Mouse (Mus musculus): Measurements from ENCODE around the gene Hist2h4. TPM values are rescaled to one million over a fixed set of nuclear protein-coding genes. Genes with fewer than 3 reads are reported as not detected.
"Not testable (repeated sequence)": the region's sequence is repeated elsewhere in the genome, so short reads cannot be mapped to it uniquely, and the experiment has no call there.

Gene Hist2h4
- polyA plus RNA-seq, 1 experiment from 2014 or later: 5.0 TPM

DNA sequence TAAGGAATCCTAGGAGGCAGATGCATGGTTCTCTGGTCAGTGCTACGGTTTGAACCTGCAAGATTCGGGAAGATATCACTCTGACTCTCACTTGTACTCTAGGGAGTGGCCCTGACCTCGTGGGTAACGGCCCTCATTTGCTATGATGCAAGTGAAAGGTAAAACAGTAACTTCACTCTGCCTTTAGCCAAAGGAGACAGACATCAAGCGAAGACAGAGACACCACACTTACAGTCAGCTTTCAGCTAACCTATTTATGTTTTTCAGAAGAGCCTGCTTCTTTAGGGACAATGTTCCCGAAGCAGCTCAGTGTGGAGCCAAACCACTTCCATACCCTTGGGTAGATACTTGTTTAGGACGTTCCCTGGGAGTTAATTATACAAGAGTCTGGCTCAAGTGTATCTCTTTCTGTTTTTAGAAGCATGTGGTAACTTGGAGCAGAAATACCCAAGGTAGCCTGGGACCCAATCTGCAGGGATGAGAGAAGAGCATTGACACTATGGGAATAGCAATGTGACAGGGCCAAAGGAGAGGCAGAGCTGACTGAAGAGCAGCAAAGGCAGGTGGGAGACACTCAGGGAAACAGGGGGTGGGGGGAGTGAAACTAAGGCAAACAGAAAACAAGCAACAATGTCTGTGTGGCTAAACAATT, 19.1 kb downstream of the Hist2h4 start:
- Histone ChIP-seq H3K4me3 (ENCODE audit: low read depth, low read length) (peak overlapping the region; percentile 58; the same call in 1 of the 2 replicates), H3K4me1 (replicated peaks; ENCODE audit: control insufficient read depth, insufficient read depth, low read length) (peaks cover 25% of the 10 kb centered on the region), H3K4me2 (peak overlapping the region; percentile 76), H3K36me3 (ENCODE audit: control insufficient read depth, insufficient read depth, low read length) (no peaks in the 10 kb centered on the region), H3K9me3 (ENCODE audit: control insufficient read depth, low read length) (no peaks in the 10 kb centered on the region), H3K9ac (ENCODE audit: low read depth, low read length) (peak overlapping the region; percentile 95), H3K27me3 (replicated peaks; ENCODE audit: control insufficient read depth, insufficient read depth, low read length) (no peaks in the 10 kb centered on the region), H3K27ac (ENCODE audit: low read depth, low read length) (peak overlapping the region; percentile 100)
- DNase-seq (ENCODE audit: low spot score) (no peak), ATAC-seq (replicated peaks; ENCODE audit: low FRiP score) (no peak)
- WGBS: 68% methylated on average over 7 of the region's 7 CpGs

DNA sequence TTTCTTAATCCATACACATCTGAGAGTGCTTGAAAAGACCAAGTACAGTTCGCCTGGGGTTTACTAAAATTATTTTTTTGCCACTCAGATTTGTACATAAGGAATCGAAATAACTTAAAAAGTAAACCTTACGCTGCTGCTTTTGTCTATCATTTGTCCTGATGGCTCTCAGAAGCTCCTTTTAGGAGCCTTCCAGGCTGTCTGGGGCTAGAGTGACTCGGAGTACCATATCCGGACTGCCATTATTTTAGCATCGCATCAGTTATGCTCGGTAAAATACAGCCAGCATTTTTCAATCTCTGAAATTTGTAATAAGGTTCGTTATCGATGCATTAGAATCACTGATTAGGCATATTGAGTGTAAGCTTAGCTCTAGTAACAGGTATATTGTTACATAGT, 22.3 kb downstream of the Hist2h4 start:
- Histone ChIP-seq H3K36me3 (ENCODE audit: control insufficient read depth, insufficient read depth, low read length) (no peaks in the 10 kb centered on the region), H3K4me3 (ENCODE audit: low read depth, low read length) (0 out of 2 replicates have a peak overlapping the region, but pooled peaks have one; percentile 12), H3K27me3 (replicated peaks; ENCODE audit: control insufficient read depth, insufficient read depth, low read length) (no peaks in the 10 kb centered on the region), H3K9me3 (ENCODE audit: control insufficient read depth, low read length) (no peaks in the 10 kb centered on the region), H3K27ac (ENCODE audit: low read depth, low read length) (peak overlapping the region; percentile 76), H3K4me1 (replicated peaks; ENCODE audit: control insufficient read depth, insufficient read depth, low read length) (peaks cover 20% of the 10 kb centered on the region), H3K4me2 (peak overlapping the region; percentile 48), H3K9ac (ENCODE audit: low read depth, low read length) (peak overlapping the region; percentile 17; the same call in 1 of the 2 replicates)
- 83% methylated on average over 9 of the region's 9 CpGs for WGBS
- ATAC-seq (replicated peaks; ENCODE audit: low FRiP score): no peak
- DNase-seq (ENCODE audit: low spot score): no peak

DNA sequence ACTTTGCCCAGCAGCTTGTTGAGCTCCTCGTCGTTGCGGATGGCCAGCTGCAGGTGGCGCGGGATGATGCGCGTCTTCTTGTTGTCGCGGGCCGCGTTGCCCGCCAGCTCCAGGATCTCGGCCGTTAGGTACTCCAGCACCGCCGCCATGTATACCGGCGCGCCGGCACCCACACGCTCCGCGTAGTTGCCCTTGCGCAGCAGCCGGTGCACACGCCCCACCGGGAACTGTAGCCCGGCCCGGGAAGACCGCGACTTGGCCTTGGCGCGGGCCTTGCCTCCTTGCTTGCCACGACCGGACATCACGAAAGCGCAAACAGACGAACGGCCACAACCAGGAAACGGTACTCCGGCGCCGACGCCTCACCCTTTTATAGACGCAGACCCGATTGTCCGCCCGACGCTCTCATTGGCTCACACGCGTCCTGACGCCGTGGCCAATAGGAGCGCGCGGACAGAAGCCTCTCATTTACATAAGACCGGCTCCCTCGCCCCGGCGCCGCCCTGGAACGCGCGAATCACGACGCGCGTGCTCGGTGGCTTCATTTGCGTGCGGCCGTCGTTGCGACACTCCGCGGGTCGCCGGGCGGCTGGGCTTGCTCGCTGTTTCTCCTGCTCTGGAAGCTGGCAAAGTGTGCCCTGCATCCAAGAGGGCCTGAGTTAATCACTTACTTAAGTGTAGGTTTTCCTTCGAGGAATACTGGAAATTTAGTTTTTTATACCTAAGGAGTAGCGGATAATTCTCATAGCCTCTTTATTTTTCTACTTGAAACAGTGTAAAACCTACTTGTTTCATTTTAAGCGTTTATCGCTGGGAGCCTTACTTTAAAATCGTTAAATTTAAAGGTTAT, 22.9 kb downstream of the Hist2h4 start, which contains the start of gene Hist2h2aa2:
Gene Hist2h2aa2 (minus strand): TSS at position 328 of the 850 bp plus-strand sequence.
- Histone ChIP-seq H3K9ac (ENCODE audit: low read depth, low read length) (peak within 1 kb of the TSS; percentile 17; the same call in 1 of the 2 replicates), H3K4me1 (replicated peaks; ENCODE audit: control insufficient read depth, insufficient read depth, low read length) (peaks cover 20% of the 10 kb centered on the region), H3K4me3 (ENCODE audit: low read depth, low read length) (0 out of 2 replicates have a peak within 1 kb of the TSS, but pooled peaks have one; percentile 12), H3K4me2 (peak within 1 kb of the TSS; percentile 48), H3K27ac (ENCODE audit: low read depth, low read length) (peak within 1 kb of the TSS; percentile 76)
- not testable (repeated sequence) for H3K27me3 ChIP-seq (replicated peaks; ENCODE audit: control insufficient read depth, insufficient read depth, low read length); H3K36me3 ChIP-seq (ENCODE audit: control insufficient read depth, insufficient read depth, low read length); DNase-seq (ENCODE audit: low spot score); H3K9me3 ChIP-seq (ENCODE audit: control insufficient read depth, low read length)
- 5% methylated on average over 24 of the region's 85 CpGs for WGBS
- peak; percentile 66 for ATAC-seq (replicated peaks; ENCODE audit: low FRiP score)

DNA sequence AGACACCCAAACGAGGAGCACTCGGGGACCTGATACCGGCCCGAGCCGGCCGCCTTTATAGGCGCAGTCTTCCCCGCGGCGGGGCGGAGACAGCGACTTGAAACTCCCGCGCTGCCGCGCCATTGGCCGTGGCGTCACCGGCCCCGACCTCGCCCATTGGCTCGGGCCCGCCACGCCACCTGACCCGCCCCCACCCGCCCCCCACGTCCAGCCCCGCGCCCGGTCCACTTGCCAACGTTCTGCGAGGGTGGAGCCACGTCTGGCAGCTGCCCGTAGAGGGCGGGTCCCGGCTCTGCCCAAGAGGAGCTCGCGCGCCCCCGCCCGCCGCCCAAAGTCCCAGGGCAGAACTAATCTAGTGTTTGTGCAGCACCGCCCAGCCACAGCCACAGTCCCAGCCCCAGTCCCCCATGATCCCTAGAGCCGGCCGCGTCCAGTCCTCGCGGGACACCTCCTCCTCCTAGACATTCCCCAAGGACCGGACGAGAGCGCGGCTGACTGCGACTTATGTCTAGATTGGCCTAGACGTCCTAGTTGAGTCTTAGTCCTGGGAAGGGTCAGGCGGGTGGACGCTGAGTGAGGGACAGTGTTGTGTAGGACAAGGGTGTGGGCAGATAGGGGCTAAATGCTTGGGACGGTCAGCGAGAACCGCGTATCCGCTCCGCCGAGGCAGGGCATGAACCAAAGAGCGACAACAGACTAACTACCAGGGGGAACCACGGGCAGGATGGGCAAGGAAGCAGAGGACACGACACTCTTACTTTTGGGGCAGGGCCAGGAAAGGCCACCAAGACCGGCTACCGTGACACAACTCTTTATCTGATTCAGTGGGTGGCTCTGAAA, 23.9 kb downstream of the Hist2h4 start, which contains the start of gene Hist2h3c2:
Gene Hist2h3c2 (minus strand): TSS at position 174 of the 840 bp plus-strand sequence.
- Histone ChIP-seq H3K4me2 (peak within 1 kb of the TSS; percentile 81), H3K4me1 (replicated peaks; ENCODE audit: control insufficient read depth, insufficient read depth, low read length) (peaks cover 16% of the 10 kb centered on the region), H3K9ac (ENCODE audit: low read depth, low read length) (peak within 1 kb of the TSS; percentile 76), H3K27ac (ENCODE audit: low read depth, low read length) (peak within 1 kb of the TSS; percentile 89), H3K4me3 (ENCODE audit: low read depth, low read length) (peak within 1 kb of the TSS; percentile 52)
- not testable (repeated sequence) for H3K36me3 ChIP-seq (ENCODE audit: control insufficient read depth, insufficient read depth, low read length); H3K9me3 ChIP-seq (ENCODE audit: control insufficient read depth, low read length); DNase-seq (ENCODE audit: low spot score); H3K27me3 ChIP-seq (replicated peaks; ENCODE audit: control insufficient read depth, insufficient read depth, low read length)
- peak; percentile 84 for ATAC-seq (replicated peaks; ENCODE audit: low FRiP score)
- WGBS: 0% methylated on average over 22 of the region's 68 CpGs

DNA sequence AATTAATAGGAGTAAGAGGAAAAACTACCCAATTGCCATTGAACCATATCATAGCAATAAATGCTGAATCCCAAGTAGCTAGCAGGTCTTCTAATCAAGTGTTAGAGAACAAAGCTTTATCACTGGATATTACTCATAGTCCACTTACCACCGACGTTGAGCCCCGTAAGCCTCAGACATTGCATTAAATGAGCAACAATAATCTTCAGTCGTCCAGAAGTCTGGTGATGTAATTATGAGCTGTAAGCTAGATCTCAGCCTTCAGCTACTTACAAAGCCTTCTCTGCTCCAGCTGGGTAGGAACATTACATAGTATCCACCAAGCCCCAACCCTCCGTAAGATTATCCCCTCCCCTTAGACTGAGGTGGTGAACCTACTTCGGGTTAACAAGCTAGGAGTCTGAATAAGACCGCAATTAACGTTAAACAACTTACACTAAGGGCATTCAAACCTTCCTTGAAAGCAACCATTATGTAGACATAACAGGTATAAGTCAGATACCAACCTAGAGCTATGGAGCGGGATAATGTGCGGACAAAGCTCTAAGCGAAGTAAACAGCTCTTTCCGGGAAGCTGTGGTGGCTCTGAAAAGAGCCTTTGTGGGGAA, 25.1 kb downstream of the Hist2h4 start:
- Histone ChIP-seq H3K9me3 (ENCODE audit: control insufficient read depth, low read length) (no peaks in the 10 kb centered on the region), H3K27me3 (replicated peaks; ENCODE audit: control insufficient read depth, insufficient read depth, low read length) (no peaks in the 10 kb centered on the region), H3K4me1 (replicated peaks; ENCODE audit: control insufficient read depth, insufficient read depth, low read length) (peaks cover 9% of the 10 kb centered on the region), H3K9ac (ENCODE audit: low read depth, low read length) (peak overlapping the region; percentile 76), H3K27ac (ENCODE audit: low read depth, low read length) (peak overlapping the region; percentile 89), H3K36me3 (ENCODE audit: control insufficient read depth, insufficient read depth, low read length) (no peaks in the 10 kb centered on the region), H3K4me2 (peak overlapping the region; percentile 81), H3K4me3 (ENCODE audit: low read depth, low read length) (peak overlapping the region; percentile 52)
- peak; percentile 11; the same call in 1 of the 2 replicates for ATAC-seq (replicated peaks; ENCODE audit: low FRiP score)
- DNase-seq (ENCODE audit: low spot score): peak; percentile 63
- WGBS: under 1% methylated on average over 12 of the region's 12 CpGs

DNA sequence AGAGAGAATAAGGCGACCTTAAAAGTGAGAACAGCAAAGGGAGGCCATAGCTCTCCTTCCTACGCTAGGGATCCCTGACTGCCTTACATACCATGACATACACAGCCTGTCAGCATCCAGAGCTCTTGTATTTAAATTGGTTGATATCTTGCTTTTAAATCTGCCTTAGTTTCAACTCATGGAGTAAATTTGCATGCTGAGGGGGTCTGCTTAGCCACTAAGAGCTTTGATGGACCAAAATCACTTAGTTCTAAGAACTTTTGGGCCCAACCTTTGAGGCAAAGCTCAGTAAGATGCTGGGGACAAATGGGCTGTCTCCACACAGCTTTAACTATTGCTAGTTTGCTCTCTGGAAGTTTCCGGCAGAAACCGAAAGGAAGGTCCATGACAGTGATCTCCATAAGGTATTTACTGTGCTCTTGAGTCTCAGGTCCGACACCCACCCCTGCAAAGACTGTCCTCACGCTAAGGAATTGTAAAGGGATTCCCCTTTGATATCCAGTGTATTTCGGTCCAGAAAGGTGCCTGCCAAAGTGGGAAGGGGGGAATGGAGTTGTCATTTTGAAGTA, 25.7 kb downstream of the Hist2h4 start:
- Histone ChIP-seq H3K9ac (ENCODE audit: low read depth, low read length) (peak overlapping the region; percentile 76), H3K36me3 (ENCODE audit: control insufficient read depth, insufficient read depth, low read length) (no peaks in the 10 kb centered on the region), H3K4me1 (replicated peaks; ENCODE audit: control insufficient read depth, insufficient read depth, low read length) (peaks cover 9% of the 10 kb centered on the region), H3K4me2 (peak overlapping the region; percentile 81), H3K4me3 (ENCODE audit: low read depth, low read length) (peak overlapping the region; percentile 52), H3K27ac (ENCODE audit: low read depth, low read length) (peak overlapping the region; percentile 89), H3K9me3 (ENCODE audit: control insufficient read depth, low read length) (no peaks in the 10 kb centered on the region), H3K27me3 (replicated peaks; ENCODE audit: control insufficient read depth, insufficient read depth, low read length) (no peaks in the 10 kb centered on the region)
- WGBS: 23% methylated on average over 7 of the region's 7 CpGs
- DNase-seq (ENCODE audit: low spot score) (peak; percentile 61), ATAC-seq (replicated peaks; ENCODE audit: low FRiP score) (no peak)

DNA sequence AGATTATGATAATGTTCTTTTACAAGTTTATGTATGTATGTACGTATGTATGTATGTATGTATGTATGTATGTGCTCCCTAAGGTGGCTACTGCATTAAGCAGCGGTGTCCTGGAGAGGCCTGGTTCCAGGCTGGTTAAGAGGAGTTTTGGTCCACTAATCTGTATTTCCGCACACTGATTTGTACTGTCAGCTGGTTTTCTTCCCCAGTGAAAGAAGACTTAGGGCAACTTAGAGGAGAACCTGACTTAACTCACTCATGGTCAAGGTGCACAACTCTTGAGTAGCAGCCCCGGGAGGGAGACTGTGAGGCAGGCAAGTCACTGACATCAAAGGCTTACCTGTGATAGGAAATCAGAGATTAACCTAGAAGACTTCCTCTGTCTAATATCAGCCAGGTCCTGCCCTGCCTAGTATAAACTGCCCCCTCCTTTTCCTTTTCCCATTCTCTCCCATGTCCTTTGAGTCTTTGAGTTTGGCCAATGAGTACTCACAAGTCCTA, 26.2 kb downstream of the Hist2h4 start:
- H3K4me1 ChIP-seq (replicated peaks; ENCODE audit: control insufficient read depth, insufficient read depth, low read length): peaks cover 9% of the 10 kb centered on the region
- 85% methylated on average over 4 of the region's 4 CpGs for WGBS
- no peak for DNase-seq (ENCODE audit: low spot score)
- ATAC-seq (replicated peaks; ENCODE audit: low FRiP score): no peak
- H3K36me3 ChIP-seq (ENCODE audit: control insufficient read depth, insufficient read depth, low read length): no peaks in the 10 kb centered on the region
- no peaks in the 10 kb centered on the region for H3K9me3 ChIP-seq (ENCODE audit: control insufficient read depth, low read length)
- H3K4me3 ChIP-seq (ENCODE audit: low read depth, low read length): peak overlapping the region; percentile 52
- H3K27me3 ChIP-seq (replicated peaks; ENCODE audit: control insufficient read depth, insufficient read depth, low read length): no peaks in the 10 kb centered on the region
- peak overlapping the region; percentile 89 for H3K27ac ChIP-seq (ENCODE audit: low read depth, low read length)
- H3K4me2 ChIP-seq: peak overlapping the region; percentile 81
- peak overlapping the region; percentile 76 for H3K9ac ChIP-seq (ENCODE audit: low read depth, low read length)
